Mouse (Mus musculus) lung, postnatal 4 days (tissue): Measurements from ENCODE around the gene Mettl18.
"Not testable (repeated sequence)": the region's sequence is repeated elsewhere in the genome, so short reads cannot be mapped to it uniquely, and the experiment has no call there.

Source experiments
- DNase-seq, 2 experiments: peaks; one replicate each; pipeline ENCODE4 v3.0.0; 2021

Gene Mettl18

DNA sequence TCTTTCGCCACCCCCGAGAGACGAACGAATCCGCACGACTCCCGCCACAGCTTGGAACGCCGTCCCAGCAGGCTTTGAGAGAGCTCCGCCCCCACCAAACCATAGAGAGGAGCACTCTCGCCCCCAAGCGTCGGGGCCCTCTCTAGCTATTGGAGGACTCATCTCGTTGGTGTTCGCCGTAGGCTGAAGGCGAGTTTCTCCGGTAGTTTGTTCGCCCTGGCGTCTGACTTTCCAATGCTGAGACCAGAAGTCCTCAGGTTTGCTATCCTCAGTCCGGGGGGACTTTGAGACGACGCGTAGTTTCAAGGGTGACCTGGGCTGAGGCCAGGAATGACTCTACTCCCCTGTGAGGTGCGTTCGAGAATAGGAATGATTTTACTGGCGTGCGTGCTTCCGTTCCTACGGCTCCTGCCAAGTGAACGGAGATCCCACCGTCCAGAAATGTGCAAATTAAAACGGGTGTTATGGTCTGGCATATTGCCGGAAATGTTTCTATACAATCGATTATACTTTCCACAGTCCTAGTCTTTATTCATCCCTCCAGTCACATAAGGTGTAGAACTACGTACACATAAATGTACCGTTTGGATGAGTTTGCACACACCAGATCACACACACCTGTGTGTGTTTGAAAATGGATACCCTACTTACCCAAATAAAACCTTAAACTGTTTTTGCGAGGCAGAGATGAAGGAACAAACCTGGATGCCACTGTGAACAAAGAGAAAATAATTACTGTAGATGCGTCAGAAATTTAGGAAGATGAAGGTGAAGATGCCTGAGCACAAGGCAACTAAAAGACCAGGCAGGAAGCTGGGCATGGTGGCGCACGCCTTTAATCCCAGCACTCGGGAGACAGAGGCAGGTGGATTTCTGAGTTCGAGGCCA lies at the start of gene Mettl18, which contains the start of gene BC055324:
Gene Mettl18, plus strand, starts transcription at position 169 of the 888 bp plus-strand sequence.
Gene BC055324, minus strand, starts transcription at position 76 of the 888 bp plus-strand sequence.
- DNase-seq: peak; percentile 89 to 92

- no peak for DNase-seq
Measured at GRCm38 (mm10) chr1:163953396-163953795, 41.3 kb upstream of the Mettl18 start.

- no peak for DNase-seq
Measured at GRCm38 (mm10) chr1:163958036-163958435, 36.7 kb upstream of the Mettl18 start.

DNA sequence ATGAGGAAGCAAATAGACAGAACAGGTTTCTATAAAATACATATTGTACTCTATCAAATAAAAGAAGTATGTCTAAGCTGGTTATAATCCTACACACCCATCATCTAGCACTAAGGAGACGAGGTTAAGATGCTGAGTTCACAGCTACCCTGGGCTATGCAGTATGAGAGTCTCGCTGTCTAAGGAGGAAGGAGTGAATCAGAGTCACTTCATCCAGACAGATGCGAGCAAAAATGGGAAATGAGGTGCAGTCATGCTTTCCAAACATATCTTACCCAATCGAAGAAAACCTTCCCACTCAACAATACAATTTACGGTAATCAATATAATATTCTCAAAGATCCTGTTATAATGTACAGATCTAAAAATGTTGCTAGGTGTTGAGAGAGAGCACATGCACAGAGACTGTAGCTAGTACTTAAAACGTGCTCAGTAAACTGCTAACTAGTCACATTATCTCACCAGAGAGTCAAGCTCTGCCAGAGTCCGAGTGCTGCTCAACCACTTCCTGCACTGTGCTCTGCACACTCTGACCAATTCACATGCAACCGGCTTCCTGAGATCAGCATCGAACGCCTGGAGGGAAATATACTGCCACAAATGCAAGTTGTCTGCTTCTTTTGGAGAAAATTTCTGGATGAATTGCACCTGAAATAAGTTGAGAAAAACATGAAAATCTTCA lies 30.5 kb upstream of the Mettl18 start:
- no peak for DNase-seq

DNA sequence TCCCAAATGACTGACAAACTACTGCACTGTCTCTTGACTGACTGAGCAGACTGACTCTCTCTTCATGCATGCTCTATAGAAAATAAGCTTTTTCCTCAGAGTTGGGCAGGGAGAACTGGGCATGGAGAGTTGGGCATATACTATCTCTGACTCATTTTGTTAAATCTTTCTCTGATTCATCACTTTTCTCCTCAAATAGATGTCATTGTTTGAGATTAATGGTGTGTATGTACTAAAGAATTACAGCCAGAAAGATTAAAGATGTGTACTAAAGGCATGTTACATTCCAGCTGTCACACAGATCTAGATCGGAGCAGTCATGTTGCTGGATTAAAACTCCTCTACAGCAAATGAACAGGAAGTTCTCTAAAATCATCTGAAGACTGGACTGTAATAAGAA lies 20.2 kb upstream of the Mettl18 start:
- DNase-seq: no peak

- DNase-seq: no peak
Measured at GRCm38 (mm10) chr1:163975088-163975487, 19.6 kb upstream of the Mettl18 start.

DNA sequence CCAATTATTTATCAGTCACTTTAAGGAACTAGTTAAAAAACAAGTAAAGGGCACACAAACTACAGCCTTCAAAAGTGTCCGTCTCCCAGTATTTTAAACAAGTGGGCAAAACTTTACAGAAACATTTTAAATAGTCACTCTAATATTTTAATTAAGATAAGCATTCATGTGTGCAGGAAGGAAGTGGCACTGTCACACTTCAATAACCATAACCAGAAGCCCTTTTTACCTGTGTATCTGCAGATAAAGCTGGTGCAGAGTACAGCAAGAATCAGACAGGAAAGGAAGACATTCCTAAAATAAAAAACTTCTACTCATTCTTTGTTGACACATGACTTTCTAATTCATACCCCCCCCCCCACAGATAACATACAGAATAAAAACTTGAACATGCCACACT lies 18.2 kb upstream of the Mettl18 start:
- DNase-seq: no peak

GRCm38 (mm10) chr1:163992371-163992770 lies 2.3 kb upstream of the Mettl18 start:
- no peak for DNase-seq

DNA sequence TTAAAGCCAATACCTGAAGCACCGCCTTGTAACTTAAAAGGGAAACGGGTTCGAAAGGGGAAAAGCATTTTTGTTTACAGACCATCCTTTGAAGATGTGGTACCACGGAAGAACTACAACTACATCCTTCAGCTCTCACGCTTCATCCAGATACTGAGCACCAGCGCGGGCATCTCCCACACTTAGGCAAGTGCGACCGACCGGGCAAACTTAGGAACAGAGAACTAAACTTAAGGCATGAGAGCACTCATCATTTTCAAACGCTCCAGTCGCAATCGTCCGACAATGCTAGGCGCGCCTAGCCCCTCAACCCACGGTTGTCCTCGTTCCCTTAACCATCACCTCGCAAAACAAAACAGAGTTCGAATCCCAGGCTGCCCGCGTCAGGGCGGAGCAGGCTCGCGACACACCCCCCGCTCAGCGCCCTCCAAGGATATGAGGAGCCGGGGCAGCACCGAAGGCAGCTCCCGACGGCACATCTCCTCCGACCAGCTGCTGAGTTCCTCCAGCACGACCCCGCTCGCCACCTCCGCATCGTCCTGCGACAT lies 442 bp upstream of the Mettl18 start:
- DNase-seq: no peak

DNA sequence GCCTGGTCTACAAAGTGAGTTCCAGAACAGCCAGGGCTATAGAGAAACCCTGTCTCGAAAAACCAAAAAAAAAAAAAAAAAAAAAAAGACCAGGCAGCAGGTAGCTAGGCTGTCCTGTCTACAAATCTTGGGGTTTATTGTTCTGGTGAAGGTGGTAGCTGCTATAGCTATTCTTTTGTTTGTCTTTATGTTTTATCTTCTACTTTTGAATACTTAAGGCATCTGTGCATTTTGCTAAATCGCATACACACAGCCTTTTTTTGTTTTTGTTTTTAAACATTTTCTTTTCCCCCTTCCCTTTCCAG lies 872 bp downstream of the Mettl18 start:
- no peak for DNase-seq

DNA sequence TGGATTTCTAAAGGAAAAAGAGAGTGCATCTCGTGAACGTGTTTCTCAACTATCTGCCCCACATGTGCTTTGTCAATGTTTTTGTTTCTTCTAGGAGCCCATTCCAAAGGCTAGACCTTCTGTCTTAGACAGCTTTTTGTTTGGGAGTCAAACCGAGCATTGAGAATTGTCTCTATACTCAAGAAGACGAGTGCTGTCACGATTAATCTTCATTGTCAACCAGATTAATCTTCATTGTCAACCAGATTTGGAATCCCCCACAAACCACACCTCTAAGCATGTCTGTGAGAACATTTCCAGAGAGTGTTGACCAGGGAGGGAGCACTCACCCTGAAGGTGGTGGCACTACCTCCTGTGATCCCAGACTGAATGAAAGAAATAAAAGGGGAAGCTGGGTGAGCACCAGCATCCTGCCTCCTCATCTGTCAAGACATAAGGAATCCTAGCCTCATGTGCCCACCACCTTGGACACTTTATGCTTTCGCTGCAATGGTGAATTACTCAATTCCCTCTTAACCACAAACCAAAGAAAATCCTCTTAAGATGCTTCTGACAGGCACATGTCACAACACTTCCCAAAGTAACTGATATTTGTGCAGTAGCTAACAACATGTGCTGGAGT lies 7.3 kb downstream of the Mettl18 start:
- no peak for DNase-seq

- no peak for DNase-seq
Measured at GRCm38 (mm10) chr1:164004311-164004710, 9.6 kb downstream of the Mettl18 start.

GRCm38 (mm10) chr1:164009235-164009634 lies 14.5 kb downstream of the Mettl18 start:
- peak in 1 of 2 experiments; percentile 39 for DNase-seq

GRCm38 (mm10) chr1:164014616-164015015 lies 19.9 kb downstream of the Mettl18 start:
- DNase-seq: no peak

DNA sequence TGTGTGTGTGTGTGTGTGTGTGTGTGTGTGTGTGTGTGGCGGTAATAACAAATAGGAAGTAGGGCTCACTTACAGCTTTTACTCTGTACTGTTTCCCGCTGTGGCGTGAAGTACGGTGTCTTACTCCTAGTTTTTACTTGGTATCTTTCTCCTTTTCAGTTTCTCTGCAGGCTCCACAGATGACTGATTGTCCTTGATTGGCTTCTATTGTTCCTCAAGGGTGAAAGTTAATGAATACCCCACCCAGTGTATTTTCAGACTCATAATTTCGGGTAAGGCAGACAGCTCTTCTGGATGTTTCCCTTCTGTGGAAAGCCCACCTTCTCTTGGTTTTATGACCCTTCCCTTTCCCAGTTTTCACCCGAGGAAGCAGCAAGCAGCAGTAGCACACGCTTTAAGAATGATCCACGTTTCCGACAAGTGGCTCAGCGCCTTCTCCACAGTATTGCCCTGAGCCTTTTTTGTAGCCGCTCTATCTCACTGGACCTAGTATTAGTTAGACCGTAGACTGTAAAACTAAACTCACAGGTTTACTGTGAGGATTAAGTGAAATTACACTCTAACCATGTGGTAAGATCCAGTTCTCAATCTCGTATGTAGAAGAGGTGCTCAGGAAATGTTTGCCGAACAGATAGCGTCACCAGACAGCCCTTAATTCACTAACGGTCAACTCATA lies 23.7 kb downstream of the Mettl18 start:
- no peak for DNase-seq

- no peak for DNase-seq
Measured at GRCm38 (mm10) chr1:164019789-164020188, 25.1 kb downstream of the Mettl18 start.

GRCm38 (mm10) chr1:164020746-164021145 lies 26.1 kb downstream of the Mettl18 start:
- DNase-seq: not testable (repeated sequence)

DNA sequence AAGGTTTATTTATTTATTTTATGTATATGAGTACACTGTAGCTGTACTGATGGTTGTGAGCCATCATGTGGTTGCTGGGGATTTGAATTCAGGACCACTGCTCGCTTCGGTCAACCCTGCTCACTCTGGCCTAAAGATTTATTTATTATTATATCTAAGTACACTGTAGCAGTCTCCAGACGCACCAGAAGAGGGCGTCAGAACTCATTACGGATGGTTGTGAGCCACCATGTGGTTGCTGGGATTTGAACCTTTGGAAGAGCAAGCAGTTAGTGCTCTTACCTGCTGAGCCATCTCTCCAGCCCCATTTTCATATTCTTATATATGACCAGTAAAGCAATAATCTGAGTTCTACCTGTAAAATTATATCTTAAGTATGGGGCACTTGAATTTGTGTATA lies 27.4 kb downstream of the Mettl18 start:
- not testable (repeated sequence) for DNase-seq

DNA sequence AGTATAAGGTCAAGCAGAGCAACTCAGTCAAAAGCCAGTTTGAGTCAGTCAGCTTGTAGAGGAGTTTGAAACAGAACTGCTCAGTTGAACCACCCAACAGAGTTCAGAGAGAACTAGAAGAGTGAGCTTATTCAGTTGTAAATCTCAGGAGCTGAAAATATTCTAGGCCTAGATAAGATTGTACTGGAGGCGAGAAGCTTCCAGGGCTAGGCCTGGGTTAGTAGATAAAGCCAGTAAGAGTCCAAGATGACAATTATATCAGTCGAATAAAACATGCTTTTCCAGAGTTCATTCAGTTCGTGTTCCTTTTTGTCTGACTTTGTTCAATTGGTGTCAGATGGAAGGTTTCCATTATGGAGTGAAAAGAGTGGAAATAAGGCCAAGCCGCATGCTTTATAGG lies 31.0 kb downstream of the Mettl18 start:
- DNase-seq: no peak

GRCm38 (mm10) chr1:164027416-164027815 lies 32.7 kb downstream of the Mettl18 start:
- DNase-seq: peak in 1 of 2 experiments; percentile 17

GRCm38 (mm10) chr1:164040385-164041135 lies 45.9 kb downstream of the Mettl18 start:
- no peak for DNase-seq

GRCm38 (mm10) chr1:164043549-164043948 lies 48.9 kb downstream of the Mettl18 start:
- DNase-seq: peak; percentile 41 to 42
